Mouse (Mus musculus) inflammation-experienced regulatory T-cells, adult 16 weeks (primary cell): Measurements from ENCODE around the gene Gtf2i. TPM values are rescaled to one million over a fixed set of nuclear protein-coding genes. Genes with fewer than 3 reads are reported as not detected.

Experiments
- polyA plus RNA-seq: library from polyadenylated mRNA; unstranded; fragments of 100-300 nt; shearing (Covaris generic); gene quantifications from one replicate; pipeline ENCODE4 v1.2.1, GENCODE M21; 2017

Gtf2i gene
- polyA plus RNA-seq: 102 TPM

GRCm38 (mm10) chr5:134314688-134315622, at the start of gene Gtf2i:
Gtf2i (minus strand) TSS chr5:134314760.

GRCm38 (mm10) chr5:134229391-134229790, 85.2 kb downstream of the Gtf2i start, which contains the start of gene Ncf1:
Ncf1 (minus strand) TSS chr5:134229625.

Other genes with a start within 250 kb of the Gtf2i start
- gene Castor2, start 215.0 kb downstream of the Gtf2i start, polyA plus RNA-seq: 13.4 TPM
- gene Rcc1l, start 138.0 kb downstream of the Gtf2i start, polyA plus RNA-seq: 2.1 TPM
- gene Gtf2ird2, start 130.7 kb downstream of the Gtf2i start, polyA plus RNA-seq: 8.6 TPM
- 8.4 TPM for gene Ncf1, start 85.1 kb downstream of the Gtf2i start, polyA plus RNA-seq
- gene Gtf2ird1, start 142.0 kb upstream of the Gtf2i start, polyA plus RNA-seq: 10.8 TPM
- gene Clip2, start 237.7 kb upstream of the Gtf2i start, polyA plus RNA-seq: 2.5 TPM
- gene Syna, start 245.4 kb upstream of the Gtf2i start, polyA plus RNA-seq: not detected